Mouse (Mus musculus): Measurements from ENCODE around the gene Tmem262.

Tmem262 gene

DNA sequence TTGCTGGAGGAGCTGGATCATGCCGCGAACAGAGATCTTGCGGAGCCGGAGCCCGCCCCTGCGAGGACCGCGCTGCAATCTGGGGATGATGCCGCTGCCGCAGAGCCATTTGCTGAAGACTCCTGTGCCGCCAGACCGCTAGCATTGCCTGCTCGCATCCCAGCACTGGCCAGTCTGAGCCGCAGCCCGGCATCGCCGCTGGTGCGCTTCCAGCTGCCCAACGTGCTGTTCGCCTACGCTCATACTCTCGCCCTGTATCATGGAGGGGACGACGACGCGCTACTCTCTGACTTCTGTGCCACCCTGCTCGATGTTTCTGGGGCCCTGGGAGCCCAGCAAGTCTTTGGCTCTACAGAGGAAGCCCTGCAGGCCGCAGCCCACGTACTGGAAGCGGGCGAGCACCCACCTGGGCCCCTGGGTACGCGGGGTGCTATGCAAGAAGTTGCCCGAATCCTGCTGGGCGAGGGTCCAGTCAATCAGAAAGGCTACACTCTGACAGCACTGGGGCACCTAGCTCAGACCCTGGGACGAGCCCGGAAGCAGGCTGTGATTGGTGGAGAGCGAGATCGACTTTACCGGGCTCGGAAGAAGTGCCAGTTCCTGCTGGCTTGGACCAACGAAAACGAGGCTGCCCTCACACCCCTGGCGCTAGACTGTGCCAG, 18.1 kb upstream of the Tmem262 start:
- peak; percentile 73 to 78 for DNase-seq

DNA sequence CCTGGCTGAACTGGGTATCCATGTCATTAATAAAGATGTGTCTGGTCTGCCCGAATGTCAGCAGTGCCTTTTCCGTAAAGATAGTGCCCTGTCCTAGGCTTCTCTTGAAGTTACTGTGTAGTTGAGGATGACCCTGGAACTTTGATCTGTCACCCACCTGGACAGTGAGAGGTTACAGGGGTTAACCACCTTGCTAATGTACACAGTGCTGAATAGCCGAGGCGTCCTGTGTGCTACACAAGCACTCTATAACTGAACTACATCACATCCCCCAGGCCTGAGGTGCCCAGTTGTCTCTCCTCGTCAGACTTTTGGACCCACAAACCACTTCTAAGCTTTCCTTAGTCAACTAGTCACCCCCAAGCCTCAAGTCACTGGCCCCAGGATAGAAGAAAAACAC, 17.4 kb upstream of the Tmem262 start:
- DNase-seq: no peak

DNA sequence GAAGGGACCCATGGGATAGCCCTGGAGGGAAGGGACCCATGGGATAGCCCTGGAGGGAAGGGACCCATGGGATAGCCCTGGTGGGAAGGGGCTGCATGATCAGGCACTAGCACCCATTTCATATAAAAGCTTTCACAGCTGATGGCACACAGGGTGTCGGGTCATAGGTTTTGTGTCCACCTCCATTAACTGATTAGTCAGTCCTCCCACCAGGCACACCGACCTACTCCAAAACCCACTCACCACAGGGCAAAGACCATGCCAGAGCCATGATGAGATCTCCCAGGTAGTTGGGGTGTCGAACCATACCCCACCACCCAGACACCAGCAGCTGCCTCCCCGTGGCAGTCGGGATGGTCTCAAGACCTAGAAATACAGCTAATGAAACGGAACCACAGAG, 16.8 kb upstream of the Tmem262 start:
- no peak for DNase-seq

DNA sequence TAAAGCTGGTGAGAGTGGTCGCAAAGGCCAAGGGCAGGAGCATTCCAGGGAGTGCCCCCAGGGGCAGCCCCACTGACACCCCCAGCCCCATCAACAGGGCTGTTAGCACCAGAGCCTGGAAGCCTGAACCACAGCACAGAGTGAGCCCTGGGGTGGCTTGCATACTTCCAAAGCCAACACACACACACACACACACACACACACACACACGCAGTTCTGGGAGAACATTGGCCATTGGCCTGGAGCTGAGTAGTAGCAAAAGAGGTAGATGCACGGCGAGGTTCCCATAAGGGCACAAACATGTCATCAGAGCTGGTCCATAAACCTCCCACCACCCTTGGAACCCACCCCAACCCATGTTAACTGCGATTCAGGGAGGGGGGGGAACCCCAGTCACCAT, 13.3 kb upstream of the Tmem262 start:
- DNase-seq: no peak

DNA sequence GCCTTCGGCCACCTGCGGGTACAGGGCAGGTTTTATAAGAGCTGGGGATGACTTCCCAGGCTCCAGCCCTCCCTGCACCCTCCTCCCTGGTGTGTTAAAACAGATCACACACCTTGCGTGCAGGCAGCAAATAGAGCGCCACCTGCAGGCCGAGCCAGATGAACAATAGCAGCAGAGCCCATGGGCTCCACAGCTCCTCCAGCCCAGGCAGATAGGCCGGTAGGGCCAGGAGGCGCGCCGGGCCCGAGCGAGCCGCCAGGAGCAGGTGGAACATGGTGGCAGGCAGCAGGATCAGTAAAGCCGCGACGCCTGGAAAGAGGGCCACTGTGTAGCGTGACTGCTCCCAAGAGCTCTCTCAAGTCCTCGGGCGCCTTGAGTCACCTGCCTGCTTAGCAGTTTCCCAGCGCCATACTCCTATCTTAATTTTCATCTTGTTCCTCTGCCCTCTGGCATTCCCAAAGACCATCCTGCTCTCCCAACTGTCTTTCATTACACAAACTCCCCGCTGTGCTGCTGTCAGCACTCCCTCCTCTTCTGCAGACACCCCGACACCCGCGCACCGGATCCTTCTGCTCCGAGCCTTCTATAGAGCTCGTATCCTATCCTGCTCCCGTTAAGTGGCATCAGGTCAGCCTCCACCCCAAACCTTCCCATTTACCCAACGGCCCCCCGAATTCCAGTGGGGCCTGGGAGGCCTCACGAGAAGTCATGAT, 12.7 kb upstream of the Tmem262 start:
- DNase-seq: peak; percentile 94 to 95

DNA sequence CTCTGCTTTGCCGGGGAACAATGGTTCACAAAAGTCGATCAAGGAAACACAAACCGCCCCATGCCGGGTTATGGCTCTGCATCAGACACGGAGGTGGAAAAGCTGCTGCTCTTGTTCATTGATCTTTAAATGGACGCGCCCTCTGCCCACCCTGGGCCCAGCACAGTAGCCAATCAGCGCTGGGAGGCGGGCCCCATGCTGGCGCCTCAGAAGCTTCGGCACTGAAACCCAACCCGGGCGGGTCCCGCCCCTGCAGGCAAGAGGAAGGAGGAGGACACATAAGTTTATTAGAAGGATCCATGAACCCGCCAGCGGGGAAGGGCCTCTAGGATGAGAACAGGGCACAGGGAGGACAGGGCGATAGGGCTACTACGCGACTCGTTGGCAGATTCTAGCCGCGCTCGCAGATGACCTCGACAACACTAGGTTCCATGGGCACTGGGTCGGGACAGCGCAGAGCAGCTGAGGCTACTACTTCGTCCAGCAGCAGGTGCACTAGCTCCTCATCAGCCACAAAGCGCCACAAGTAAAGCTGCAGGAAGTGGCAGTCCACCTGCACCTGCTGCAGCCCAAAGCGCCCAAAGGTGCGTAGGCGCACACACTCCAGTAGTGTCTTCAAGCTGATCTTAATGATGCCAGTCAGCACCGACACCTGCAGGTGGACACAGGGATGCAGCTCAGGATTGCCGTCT, 12.0 kb upstream of the Tmem262 start, which contains the start of gene Tm7sf2:
Gene Tm7sf2, minus strand, starts transcription at position 650 of the 692 bp plus-strand sequence.
- DNase-seq: peak; percentile 91 to 95

DNA sequence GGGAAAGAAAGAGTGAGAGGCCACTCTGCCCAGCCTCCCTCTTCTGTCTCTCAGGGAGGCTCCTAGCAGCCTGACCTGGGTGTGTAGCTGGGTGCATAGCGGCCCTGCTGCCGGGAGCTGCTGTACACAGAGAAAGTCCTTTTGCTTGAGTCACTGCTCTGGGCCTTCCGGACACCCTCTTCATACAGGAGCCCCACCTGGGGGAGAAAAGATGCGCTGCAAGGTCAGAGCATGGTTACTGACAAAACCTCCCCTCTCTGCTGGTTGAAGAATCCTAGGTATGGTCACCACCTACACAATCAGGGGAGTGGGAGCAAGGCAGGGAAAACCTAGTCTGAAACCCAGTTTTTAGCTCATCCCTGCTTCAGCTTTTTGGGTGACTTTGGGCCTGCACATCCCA, 10.9 kb upstream of the Tmem262 start:
- DNase-seq: no peak

DNA sequence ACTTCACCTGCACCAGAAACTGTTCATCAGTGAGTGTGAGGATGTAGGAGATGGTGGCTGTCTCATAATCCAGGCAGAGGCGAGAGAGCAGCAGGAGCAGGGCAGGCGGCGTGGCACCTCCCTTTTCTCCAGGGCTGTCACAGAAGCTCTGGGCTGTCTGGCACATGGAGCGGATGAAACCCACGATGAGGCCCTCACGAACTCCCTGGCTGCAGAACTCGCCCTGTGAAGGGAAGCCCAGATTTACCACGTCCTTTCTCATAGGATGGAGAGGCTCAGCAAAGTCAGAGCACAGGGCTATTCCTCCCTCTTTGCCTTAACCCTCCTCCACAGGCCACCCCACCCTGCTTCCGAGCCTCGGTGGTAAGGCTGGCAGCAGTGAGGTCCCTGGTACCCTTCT, 10.0 kb upstream of the Tmem262 start:
- DNase-seq: no peak

DNA sequence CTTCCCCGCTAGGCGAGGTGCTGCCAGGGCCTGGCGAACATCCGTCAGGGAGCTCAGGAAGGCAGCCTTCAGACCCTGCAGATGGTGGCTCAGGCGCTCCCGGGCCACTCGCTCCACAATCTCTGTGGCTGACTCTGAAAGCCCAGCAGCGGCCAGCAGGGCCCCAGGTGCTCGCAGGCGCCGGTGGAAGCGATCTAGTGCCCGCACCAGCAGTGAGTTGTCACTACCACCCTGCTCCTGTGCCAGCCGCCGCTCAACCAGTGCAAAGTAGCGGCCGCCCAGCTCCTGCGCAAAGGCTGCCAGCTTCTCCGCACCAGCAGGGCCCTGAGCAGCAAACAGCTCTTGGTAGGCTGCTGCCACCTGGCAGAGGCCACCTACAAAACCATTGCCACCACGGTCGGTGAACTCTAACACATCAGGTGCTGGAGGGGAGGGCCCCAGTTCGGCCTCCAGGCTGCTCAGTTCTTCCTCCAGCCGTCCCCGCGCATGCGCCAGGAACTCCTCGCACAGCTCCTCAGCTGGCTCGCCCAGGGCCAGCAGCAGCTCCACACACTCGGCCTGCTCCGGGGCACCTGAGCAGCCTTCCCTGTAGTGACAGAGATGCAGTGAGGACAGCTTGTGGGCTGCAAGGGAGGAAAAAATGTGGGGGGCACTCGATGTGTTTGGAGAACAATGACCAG, 9.1 kb upstream of the Tmem262 start:
- DNase-seq: peak; percentile 65 to 68

DNA sequence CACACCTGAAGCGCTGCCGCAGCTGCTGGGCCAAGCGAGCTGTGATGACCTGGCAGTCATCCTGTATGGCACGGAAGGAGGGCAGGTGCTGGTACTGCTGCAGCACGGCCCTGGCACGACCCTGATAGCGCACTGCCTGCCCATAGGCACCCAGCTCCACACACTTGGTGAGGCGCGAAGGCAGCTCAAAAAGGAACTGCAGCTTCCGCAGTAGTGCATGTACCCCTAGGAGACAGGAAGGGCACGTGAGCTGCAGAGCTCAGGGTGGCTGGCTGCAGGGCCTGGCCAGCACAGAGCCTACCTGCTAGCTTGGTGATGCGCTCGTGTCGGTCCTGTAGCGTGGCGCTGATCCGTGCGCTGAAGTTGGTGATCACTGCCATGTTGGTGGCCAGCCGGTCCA, 8.6 kb upstream of the Tmem262 start:
- DNase-seq: no peak

DNA sequence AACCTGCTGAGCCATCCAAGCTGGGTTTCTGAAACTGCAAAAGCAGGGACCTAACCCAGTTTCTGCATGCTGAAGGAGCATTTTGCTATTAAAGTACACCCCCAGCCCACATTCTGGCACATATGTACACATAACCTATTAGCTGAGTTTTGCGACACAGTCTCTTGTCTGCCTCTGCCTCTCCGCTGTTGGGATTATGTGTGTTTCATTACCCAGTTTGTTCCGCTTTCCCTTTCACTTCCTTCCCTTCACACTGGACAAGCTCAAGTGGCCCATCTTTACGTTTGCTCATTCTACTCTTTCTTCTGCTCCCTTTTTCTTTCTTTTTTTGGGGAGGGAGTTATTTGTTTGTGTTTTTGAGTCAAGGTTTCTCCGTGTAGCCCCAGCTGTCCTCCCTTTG, 5.9 kb upstream of the Tmem262 start:
- no peak for DNase-seq

DNA sequence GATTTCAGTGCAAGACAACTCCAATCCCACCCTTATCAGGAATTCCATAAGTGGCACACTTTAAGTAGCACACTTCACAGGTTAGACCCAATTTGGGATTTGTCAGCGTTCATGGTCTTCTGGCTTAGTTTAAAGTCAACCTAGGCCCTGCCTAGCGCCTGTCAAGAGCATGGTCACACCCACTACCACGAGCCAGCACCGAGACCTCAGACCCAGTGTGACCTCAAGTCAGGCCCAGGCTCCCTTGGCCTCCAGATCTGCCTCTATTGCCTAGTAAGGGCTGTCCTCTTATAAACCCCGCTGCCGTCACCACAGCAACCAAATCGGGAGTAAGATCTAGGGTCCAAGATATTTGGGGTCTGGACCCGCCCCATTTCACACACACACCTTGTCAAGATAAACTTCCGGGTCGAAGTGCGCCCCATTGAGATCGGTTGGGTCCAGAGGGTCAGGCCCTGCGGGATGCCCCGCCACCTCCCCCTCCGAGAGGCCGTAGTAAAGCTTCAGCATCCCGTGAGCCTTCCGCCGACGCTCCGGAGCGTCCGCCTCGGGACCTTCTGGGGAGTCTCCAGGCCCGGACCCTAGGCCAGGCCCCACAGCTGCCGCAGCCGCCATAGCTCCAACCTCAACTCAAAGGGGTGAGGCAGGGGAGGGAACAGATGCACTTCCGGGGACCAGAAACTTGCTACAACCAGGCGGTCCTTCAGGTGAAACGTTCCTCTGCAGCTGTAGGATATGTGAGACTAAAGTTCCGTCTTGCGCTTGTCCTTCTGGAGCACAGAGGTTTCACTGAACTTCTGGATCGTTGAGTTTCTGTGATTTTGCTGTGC, 3.1 kb upstream of the Tmem262 start, which contains the start of gene Vps51:
Gene Vps51, minus strand, starts transcription at position 668 of the 830 bp plus-strand sequence.
- DNase-seq: peak; percentile 86 to 90

DNA sequence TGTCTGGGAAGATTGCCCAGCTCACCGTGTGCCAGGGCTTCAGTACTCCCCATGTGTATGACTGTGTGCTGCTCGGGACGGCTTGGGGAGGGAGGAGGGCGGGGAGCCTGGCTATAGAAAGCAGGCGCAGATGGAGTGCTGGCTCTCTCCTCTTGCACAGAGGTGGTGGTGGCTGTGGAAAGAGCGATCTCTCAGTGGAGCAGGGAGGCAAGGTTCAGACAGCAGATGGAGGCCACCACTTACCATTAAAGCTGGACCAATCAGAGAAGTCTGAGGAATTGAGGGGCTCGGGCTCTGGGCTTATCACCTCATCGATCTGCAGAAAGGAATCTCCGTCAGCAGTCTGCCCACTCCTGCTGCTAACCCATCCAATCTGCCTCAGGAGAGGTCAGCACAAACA, 2.3 kb downstream of the Tmem262 start, which contains the start of gene Gm28374:
Gene Gm28374, minus strand, starts transcription at position 101 of the 400 bp plus-strand sequence.
- DNase-seq: no peak

DNA sequence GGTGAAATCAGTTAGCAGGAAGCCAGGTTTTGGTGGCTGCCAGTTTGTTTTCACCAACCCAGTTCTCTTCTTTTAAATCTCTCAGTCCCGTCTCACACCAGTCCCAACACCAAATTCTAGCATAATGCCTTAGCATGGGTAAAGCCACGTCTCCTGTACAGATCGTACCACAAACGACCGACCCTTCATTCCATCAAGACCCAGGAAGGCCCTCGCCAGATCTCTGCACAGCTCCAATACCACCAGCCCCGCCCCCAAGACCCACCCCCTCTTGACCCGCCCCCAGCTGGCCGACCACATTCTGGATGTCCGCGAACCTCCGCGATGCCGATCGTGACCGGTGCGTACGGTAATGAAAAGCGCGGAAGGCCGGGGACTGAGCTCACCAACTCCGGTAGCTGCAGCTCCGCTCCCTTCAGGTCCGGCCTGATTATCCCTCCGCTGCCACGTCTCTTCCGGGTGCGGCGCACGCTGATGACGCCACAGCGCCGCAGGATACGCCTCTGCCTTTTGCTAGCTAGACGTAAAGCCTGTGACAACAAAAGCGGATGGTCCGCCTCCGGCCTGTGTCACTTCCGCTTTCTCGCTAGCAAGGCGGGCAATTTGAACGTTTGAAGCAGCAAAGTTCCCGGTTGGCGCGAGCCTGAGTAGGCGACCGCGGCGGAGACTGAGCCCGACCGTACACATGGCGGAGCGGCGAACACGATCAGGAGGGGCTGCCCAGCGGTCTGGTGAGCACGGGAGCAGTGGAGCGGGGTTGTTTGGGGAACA, 4.8 kb downstream of the Tmem262 start, which contains the start of the genes Zfpl1 and Cdca5:
Gene Zfpl1, minus strand, starts transcription at position 479 of the 771 bp plus-strand sequence.
Gene Cdca5, plus strand, starts transcription at position 506 of the 771 bp plus-strand sequence.
- peak; percentile 98 for DNase-seq

DNA sequence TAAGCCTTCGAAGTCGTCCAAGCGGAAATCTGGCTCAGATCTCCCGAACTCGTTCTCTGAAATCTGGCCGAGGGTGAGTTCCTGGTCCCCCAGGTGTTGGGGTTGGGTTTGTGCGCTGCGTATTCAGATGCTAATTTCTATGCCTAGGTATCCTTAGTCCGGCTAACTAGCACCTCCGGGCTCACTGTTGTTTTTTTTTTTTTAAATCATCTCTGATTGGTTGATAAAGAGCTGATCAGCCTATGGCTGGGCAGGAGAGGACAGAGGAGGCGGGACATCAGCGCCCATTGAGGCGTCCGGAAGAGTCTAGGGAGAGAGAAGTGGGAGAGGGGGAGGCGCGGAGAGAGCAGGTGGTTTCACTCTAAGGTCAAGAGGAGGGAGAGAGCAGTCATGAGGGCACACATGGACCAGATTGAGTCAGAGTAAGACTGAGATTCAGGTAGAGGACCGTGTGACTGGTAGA, 5.6 kb downstream of the Tmem262 start:
- peak; percentile 65 to 71 for DNase-seq

DNA sequence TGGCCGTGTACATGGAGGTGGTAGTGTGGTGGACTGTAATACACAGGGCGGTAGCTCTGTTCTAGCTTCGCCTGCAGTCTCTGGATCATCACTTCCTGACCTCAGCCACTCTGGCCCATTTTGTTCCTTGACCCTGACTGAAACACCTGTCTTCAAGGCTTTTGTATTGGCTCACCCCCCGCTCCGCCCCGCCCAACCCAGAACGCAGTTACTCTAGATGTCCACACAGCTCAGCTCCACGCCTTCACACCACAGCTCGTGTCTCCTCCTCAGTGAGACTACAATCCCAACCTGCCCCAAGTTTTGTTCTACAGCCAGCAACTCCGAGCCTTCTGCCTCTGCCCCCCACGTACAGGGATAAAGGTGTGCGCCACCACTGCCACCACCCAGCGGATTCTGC, 9.0 kb downstream of the Tmem262 start:
- DNase-seq: no peak

DNA sequence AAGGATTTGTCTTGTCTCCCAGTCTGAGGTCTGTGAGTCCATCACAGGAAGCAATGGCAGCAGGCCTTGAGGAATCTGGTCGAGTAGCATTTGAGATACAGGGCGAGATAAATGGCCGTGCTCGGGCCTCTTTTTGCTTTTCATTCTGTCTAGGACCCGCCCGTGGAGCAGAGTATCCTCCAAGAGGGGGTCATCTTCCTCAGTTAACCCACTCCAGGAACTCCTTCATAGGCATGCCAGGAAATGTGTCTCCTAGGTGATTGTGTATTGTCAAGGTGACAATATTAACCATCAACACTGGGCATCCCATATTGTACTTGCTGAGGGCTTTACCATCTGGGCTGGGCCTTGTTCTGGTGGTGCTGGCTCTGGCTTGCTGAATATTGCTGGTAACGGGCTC, 14.3 kb downstream of the Tmem262 start, which contains the start of gene AC131692.1:
Gene AC131692.1, plus strand, starts transcription at position 301 of the 400 bp plus-strand sequence.
- DNase-seq: no peak

DNA sequence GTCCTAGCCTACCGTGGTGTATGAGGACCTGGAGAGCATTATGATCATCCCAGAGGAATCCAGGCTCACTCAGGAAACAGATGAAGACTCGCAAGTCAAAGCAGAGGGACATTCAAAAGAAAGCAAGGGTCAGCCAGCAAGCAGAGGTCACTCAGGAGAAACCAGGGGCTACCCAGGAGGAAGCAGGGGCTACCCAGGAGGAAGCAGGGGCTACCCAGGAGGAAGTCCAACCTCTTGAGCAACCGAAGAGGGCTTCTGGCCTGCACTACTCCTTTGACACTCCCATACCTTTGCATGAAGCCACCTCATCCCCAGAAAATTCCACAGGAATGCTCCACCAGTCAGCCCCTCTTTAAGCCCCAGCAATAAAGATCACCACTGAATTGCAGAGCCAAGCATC, 18.0 kb downstream of the Tmem262 start:
- no peak for DNase-seq

DNA sequence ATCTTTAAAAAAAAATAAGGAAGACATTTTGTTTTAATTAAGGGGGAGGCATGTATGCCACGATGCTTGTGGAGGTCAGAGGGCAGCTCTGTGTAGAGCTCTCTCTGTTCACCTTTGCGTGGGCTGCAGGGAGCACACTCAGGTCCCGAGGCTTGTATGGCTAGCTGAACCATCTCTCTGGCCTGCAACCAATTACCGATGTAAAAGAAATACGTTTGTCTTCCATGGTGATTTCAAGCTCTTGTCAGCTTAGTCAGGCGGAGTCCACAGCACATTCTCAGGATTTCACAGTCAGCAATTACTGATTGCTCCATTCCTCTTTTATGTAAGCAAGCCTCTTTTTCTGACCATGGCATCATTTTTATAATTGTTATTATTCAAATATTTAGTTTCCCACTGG, 21.4 kb downstream of the Tmem262 start:
- DNase-seq: no peak

DNA sequence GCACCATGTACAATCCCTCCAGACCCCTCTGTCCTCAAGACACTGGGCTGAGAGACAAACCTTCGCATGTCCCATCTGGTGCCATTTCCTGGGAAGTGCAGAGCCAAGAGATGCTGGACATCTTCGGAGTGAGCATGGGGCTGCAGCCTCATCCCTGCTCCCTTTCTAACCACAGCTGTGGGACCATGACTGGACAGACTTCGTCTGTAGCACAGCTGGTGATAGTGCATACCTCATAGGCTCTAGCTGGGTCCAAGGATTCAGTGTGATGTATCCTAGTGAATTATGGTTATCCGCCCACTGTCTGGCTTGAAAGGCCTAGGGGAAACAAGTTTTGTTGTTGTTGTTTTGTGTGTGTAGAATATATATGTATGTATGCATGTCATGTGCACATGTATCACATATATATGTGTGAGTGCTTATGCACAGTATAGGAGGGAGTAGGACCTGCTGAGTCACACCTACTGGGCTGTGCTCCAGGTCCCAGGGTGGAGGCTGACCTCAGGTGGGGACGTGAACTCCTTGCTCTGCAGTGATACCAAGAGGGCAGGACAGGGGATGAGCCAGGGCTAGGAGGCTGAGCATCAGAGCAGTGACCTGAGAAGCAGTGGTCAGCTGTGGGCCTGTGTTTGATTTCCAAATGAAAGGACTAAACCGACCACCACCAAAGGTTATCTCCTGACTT, 22.5 kb downstream of the Tmem262 start:
- DNase-seq: no peak
